Mouse (Mus musculus) adipocyte (in vitro differentiated cells): Measurements from ENCODE around the gene Wbp1l.

ENCODE experiments used
- DNase-seq: peaks from one replicate; pipeline ENCODE4 v3.0.0-alpha.2; 2016; ENCODE audit warnings: low spot score

Gene Wbp1l

GRCm38 (mm10) chr19:46599375-46600256, 732 bp downstream of the Wbp1l start:
- DNase-seq, result peak; percentile 45

GRCm38 (mm10) chr19:46600371-46600770, 1.5 kb downstream of the Wbp1l start:
- peak; percentile 43 for DNase-seq

- no peak for DNase-seq
These were observed 2.6 kb downstream of the Wbp1l start for GRCm38 (mm10) chr19:46601491-46601890.

GRCm38 (mm10) chr19:46602406-46602805, 3.5 kb downstream of the Wbp1l start:
- DNase-seq, result no peak

GRCm38 (mm10) chr19:46606718-46607117, 7.8 kb downstream of the Wbp1l start:
- no peak for DNase-seq

DNA sequence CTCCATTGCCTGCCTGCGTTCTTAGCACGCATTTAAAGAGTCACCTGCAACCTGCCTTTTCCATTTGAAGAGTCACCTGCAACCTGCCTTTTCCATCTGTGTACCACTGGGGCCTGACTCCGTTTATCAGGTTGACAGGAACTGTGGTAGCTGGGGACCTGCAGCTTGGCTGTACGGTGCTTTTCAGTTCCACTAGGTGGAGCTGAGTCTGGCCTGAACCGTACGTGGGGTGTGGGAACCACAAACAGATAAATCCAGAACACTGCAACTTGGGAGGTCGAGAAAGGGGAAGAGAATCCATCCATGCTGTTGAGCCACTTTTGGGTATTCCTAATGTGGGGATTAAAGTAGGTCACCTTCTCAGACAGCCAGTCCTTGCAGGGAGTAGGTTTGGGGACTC, 8.5 kb downstream of the Wbp1l start:
- DNase-seq, result peak; percentile 33

DNA sequence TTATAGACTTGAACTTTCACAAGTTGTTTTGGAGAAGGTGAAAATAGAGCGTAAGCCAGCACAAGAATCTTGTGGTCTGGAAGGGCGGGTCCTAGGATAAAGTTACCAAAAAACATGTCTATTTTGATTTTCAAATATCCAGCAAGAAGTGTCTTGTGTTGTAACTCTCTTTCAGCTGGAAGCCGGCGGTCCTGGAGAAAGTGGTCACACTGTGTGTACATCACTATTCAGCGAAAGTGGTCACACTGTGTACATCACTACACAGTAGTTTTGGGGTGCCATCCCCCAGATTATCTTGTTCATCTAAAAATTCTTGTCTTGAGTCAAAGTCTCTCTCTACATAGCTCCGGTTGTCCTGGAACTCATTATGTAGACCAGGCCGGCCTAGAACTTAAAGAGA, 9.3 kb downstream of the Wbp1l start:
- no peak for DNase-seq

DNA sequence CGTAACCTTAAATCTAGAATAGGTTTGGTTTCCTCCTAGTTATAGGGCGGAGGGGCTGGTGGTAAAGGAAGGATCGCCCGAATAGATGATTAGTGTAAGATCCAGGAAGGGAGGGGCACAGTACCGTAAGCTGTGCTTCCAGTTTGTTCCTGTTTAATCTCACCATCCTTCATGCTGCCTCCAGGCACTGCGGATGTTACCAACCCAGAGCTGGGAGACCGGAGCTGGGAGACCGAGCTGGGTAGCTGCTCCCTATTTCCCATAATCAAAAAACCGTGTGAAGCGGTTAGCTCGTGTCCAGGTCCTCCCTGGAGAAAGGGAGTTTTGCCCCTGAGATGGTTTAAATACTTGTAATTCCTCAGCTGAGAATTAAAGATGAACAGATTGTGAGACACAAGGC, 17.5 kb downstream of the Wbp1l start:
- DNase-seq, result no peak

DNA sequence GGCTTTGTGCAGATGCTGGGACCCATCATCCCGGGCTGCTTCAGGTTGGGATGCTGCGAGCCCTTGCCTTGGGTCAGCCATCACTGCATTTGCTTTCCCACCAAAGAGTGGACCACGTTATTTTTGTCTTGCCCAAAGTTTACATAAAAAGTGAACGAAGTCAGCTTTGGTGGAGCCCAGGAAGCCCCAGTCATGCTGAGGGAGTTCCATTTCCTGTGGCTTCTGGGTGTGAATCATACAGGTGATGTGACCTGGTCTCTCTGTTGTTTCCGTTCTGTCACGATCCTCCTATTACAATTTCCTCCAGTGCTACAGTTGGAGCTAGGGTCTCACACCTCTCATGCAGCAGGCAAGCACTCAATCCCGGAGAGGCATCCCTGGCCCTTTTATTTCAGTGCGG, 18.5 kb downstream of the Wbp1l start:
- no peak for DNase-seq

DNA sequence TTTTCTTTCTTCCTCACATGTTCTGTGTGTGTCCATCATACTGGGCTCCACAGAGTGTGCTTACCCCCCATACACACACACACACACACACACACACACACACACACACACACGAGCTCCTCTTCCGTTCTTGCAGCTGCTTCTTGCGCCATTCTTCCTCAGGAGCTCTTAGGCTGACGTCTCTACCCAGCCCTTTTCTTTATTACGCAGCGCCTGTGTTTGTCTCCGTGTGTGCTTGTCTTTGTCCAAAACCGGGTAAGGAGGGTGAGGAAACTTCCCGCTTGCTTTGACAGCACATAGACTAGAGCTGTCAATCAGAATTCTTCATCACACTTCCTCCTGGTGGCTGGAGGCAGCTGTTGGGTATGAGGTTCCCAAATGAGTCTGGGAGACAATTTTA, 19.4 kb downstream of the Wbp1l start:
- DNase-seq, result no peak

DNA sequence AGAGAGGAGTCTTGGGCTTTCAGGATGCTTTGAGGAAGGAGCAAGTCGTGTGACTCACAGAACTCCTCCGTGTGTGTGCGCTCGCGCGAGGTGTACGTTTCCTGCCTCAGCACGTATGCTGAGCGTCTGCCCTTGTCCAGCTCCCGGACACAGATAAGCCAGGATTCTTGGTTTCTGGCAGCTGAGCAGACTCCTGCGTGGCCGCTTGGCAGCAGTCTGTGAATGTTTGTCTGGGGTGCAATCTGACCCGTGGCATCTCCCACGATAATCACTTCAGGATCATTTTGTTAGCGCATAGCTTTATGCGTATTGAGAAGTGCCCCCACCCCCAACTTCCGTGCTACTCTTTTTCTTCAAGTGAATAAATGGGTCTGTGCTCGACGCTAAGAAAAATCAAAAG, 20.1 kb downstream of the Wbp1l start:
- DNase-seq, result no peak

- no peak for DNase-seq
These were observed 20.6 kb downstream of the Wbp1l start for GRCm38 (mm10) chr19:46619518-46619917.

DNA sequence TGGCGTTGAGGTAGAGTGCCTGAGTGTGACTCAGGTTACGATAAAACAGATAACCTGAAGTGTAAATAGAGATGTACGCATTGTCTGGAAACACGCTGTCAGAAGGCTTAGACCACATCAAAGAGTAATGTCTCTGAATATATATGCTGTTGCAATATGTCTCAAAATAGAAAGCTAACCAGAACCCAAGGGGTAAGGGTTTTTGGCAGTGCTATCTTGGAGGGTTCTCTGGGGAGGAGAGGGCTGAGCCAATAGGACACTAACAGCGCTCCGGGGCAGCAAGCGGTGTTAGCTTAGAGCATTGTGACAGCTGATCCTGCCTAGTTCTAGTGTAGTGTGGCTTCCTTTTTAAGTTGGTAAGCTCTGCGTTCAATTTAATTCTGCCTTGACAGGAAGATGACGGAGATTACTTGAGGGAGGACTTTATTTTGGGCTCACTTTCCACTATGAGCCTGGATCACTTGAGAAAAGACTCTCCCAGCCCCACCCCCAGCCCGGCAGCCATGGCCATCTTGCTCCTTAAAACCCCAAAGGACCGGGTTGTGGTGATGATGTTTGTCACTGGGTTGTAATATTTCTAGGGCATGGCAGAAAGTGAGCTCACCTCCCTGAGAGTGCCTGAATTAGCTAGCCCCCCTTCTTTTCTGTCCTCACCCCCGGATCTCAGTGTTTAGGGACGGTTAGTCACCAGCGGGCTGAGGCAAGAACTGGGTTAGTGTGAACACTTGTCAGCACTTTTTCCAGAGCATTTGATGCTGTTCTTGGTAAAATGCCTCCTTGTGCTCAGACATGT, 21.3 kb downstream of the Wbp1l start:
- peak; percentile 63 for DNase-seq

- no peak for DNase-seq
These were observed 22.6 kb downstream of the Wbp1l start for GRCm38 (mm10) chr19:46621236-46622183.

- DNase-seq, result no peak
These were observed 23.8 kb downstream of the Wbp1l start for GRCm38 (mm10) chr19:46622659-46623193.

DNA sequence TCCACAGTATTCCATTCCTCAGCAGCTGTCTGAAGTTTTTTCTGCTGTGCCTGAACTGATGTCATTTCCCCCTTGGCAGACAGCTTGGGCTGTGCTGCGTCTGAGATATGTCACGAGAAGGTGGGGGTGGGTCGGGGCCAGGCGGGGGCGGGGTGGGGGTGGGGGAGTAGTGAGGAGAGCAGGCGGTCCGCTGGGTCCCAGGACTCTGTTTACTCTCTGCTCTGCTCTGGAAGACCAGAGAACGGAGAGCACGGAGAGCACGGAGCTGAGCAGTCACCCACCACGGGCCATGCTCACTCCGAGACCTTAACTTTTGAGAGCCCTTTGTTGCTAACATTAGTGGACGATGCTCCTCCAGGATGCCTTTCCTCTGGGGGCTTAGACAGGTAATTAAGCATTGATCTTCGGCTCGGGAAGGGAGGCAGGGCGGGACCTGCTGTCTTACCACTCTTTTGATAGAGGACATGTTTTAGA, 24.3 kb downstream of the Wbp1l start:
- DNase-seq, result no peak

GRCm38 (mm10) chr19:46623790-46624772, 25.2 kb downstream of the Wbp1l start:
- DNase-seq, result no peak

GRCm38 (mm10) chr19:46625015-46625414, 26.1 kb downstream of the Wbp1l start:
- no peak for DNase-seq

DNA sequence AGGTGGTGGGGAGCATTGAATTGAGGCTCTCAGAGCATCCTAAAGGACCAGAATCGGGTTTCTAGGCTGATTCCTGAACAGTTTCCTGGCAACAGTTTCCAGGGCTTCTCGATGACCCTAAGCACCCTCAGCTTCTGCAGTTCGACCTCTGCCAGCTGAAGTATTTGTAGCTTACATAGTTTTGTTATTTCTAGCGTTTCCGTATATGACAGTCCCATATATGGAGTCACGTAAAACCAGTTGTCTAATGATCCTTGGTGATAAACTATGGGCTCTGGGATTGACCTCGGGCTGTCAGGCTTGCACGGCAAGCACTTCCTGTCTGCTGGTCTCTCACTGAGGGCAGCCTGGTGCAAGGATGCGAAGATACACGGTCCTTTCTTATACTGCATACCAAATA, 26.6 kb downstream of the Wbp1l start:
- no peak for DNase-seq

DNA sequence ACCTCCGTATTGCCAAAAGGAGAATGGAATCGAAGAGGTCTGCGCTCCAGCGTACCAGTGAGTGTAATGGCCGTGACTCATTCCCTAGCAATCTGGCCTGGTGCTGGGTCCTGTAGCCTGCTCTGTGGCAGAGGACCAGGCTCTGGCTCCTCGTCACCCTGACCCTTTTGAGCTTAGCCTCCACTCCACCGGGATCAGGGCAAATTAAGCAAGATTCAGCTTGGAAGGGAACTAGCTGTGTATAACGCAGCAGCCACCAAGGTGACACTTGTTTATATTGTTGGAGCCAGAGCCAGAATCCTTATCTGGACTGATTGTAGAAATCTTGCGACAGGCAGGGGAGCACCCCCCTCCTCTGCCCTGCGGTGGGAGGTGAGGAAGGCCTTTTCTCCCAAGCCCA, 29.5 kb downstream of the Wbp1l start:
- DNase-seq, result no peak
